Mouse (Mus musculus): Measurements from ENCODE around the gene Med12l.

Gene Med12l

DNA sequence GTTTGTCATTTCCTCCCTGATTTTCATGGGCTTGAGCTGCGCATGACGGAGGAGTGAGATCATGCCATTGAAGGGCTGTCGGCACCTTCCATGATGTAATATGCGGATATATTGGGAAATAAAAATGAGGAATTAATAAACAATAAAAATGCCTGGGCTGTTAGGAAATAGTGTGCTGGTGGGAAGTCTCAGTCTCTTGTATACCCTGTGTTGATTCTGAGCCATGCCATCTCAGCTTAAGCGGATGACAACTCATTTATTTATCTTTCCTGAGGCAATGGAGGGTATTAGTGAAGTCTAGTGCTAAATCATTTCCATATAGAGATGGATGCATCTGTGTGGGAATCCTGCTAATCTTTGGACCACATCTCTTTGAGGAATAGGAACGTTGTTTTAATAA, 242.4 kb downstream of the Med12l start:
- DNase-seq (ENCODE audit: low read depth) = peak; percentile 51

DNA sequence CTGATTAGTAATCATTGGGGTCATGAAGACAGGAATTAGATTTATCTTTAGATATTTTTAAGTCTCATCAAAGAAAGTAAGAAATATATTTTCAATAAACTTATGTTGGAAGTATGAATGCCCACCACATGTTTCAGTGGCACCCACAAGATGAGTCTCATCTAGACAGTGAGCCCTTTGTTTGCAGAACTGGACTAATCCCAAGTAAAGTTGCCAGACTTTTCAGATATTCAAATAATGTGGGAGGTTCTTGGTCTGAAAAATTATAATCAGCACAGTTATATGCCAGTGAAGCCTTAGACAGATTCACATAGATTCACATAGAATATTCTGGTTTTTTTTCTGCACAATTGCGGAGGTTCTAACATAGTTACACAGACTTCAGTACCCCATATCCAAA, 244.8 kb downstream of the Med12l start:
- DNase-seq (ENCODE audit: low read depth) = no peak

DNA sequence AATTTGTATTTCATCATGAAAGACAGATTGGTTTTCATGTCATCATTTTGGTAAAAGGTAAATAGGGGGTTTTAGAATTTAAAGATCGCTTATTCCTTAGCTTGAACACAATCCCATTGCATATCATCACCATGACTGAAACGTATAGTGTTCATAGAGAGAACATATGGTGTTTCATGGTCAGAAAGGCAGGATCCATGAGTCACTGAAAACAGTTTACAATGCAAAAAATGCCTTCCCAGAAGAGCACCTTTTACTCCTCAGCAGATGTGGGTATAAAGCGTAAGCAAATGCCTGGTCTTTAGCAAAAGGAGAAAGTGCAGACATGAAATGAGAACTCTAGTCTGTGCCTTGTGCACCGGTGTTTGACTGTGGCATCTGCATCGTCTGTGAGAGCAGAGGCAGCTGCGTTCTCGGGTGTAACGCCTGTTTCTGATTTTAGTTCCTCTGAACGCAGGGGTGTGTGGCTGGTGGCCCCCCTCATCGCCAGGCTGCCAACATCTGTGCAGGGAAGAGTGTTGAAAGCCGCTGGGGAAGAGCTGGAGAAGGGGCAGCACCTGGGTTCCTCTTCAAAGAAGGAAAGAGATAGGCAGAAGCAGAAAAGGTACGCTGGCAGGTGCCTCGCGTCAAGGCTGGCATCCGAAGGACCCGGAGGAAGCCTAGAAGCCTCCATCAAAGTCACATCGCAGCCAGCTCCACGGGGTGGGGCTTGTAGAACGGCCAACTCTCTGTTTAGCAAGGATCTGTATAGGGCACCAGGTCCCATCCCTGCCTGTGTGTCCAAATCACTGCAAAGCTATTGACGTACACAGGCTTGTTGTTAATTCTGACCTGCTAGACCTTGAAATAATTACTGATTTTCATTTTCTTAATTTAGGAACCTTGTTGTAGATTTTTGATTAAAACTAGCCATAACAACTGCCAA, 252.4 kb downstream of the Med12l start:
- peak; percentile 26 for DNase-seq (ENCODE audit: low read depth)

GRCm38 (mm10) chr3:59260745-59261144, 255.1 kb downstream of the Med12l start:
- no peak for DNase-seq (ENCODE audit: low read depth)

- DNase-seq (ENCODE audit: low read depth) = no peak
Measured at GRCm38 (mm10) chr3:59261709-59262472, 256.3 kb downstream of the Med12l start.

DNA sequence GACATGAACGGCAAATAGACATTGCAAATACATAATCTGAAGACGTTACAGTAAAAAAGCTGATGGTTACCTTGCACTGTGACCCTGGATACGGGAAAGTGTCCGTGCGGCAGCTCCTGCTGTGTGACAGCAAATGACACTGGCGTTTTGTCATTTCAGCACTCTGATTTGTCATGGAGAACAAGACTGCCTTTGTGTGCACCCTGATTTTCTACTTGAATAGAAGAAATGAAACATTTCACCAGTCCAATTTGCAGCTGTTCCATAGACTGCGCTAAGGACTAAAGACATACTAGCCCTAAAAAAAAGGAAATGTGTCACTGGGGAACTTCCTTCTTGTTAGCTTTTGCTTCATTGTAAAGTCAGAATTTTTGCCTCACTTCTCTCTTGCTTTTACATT, 257.1 kb downstream of the Med12l start, which contains the start of gene P2ry12:
P2ry12 (minus strand) TSS at position 168 of the 400 bp plus-strand sequence.
- no peak for DNase-seq (ENCODE audit: low read depth)

DNA sequence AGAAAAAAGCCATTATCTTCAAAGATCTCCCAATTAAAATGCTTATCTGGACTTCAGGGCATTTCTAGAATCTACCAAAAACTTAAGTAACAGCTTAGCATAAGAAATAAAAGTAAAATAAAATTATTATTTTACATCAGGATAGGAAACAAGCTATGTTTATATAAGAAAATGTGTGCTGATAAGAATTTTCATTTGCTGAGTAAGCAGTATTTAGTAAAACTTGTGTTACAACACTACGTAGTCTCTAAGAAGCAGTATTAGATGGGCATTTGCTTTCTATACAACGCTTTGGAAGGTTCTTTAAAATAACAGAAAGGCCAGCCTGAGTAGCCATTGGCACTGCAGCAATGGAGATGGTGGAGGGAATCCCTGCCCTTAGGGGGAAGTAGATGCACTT, 257.8 kb downstream of the Med12l start:
- DNase-seq (ENCODE audit: low read depth) = no peak

DNA sequence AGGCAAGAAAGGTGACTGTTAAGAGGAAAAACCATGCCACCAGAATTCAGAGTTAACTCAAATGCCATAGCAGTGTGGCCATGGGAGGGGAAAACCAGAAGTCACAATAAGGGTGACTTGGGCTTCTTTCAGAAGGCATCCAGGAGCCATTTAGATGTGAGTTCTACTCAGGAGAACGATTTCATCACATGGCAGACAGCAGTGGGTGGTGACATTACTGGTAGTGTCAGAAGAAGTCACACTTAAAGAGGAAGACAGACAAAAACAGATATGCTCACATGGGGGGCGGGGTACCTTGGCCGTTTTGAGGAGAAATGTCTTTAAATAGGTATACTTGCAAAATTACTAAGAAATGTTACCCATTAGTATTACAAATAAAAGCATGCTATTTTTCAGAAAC, 258.4 kb downstream of the Med12l start:
- no peak for DNase-seq (ENCODE audit: low read depth)

DNA sequence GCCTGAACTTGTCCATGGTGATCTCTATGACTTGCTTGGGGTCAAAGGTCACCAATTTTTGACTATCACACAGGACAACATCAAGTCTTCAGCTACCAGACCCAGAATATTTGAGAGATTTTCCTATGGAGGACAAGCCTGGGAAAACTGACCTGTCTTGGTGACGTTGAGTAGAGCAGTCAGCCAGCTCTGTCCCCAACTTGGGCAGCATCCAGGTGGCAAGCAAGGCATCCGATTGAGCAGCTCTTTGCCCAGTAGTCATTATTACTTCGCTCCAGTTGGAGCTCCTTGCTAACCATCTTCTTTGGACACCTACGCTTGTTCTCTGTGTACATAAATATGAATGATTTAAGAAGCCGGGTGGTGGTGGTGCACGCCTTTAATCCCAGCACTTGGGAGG, 265.2 kb downstream of the Med12l start:
- DNase-seq (ENCODE audit: low read depth) = no peak

GRCm38 (mm10) chr3:59277502-59278253, 272.1 kb downstream of the Med12l start:
- no peak for DNase-seq (ENCODE audit: low read depth)

DNA sequence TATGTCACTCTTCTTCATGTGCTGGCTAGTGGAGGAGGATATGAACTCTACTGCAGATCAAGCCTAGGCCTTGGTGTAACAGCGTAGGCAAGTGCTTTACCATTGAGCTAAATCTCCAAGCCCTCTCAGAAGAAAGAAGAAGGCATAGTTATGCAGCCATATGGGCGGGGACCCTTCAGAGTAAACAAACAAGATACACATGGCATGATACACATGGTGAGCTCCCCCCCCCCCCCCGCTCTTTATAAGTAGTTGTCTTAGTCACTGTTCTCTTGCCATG, 272.6 kb downstream of the Med12l start:
- DNase-seq (ENCODE audit: low read depth) = no peak

DNA sequence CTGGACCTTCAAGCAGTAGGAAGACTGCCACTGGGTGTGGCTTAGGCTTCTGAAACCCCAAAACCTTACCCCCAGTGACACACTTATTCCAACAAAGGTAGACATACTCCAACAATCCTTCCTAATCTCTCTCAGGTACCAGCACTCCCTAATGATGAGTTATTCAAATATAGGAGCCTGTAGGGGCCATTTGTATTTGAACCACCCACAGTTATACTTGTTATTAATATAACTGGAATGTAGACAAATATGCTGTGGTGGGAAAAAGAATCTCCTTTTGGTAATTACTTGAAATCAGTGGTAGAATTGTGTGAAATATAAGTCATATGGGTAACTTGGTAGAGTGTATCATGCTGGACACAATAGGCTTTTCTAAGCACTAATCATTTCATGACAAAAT, 273.0 kb downstream of the Med12l start:
- no peak for DNase-seq (ENCODE audit: low read depth)

- DNase-seq (ENCODE audit: low read depth) = peak; percentile 88
Measured at GRCm38 (mm10) chr3:59290551-59290950, 284.9 kb downstream of the Med12l start.

DNA sequence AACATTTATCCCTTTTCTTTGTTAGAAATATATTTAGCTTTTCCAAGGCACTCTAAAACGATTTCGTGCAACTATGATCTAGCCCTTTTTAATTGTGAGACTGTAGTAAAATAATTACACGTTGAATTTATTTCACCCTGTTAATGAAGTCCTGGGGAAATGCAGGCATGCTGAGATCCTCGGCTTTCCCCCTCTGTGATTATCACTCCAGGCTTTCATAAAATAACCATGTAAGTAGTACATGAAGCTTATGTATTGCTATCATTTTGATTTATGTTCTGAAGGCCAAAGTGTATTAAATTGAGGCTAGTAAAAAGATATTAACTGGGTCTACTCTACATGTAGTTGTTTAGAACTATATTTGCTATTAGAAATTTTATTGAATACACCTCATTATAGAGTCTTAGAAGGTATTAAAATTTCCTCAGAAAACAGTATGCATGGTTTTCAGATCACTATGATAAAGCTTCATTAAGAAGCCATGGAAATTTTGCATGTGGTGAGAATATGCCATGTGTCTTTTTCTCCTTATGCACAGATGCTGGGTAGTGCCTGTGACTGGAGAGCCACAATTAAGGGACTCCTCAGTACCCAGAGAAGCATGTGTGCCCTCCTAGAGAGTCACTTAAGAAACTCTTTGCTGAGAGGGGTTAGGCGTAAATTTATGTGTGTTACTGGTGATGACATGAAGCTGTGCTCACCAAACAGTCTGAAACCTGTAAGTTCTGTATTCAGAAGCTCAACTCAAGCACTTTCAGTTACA, 288.0 kb downstream of the Med12l start:
- no peak for DNase-seq (ENCODE audit: low read depth)

DNA sequence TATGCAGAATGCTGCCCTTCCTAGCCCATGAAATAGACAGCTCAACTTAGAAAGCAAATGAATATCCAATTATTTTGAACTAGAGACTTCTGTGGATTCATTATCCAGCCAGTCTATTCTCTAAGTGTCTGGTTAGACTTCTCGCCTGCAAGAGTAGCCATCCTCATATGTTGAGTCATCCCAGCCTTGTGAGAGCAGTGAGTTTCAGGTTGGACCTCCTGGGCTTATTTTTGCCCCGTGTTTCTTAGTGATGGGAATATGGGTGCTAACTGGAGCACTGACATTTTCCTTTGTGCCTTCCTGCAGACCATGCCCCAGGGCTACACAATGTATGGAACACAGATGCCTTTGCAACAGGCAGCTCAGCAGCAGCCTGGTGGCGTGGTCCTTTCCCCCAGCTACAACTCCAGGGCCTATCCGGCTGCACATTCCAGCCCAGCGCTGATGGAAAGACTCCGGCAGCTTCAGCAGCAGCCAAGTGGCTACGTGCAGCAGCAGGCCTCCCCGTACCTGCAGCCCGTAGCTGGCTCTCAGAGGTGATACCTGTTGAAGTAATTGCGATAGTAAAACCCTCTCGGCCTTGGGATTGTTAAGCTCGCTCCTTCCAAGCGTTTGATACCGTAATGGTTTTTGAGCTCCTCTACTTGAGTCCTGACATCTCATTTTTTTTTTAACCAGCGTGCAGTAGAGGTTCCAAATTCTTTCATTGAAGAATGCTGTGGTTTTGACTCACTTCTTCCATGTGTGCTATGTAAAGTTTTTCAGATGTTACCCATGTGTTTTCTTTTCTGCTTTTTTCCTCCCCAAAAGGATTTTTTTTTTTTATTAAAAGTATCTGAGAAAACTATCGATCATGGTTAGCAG, 290.3 kb downstream of the Med12l start:
- DNase-seq (ENCODE audit: low read depth) = peak; percentile 86

DNA sequence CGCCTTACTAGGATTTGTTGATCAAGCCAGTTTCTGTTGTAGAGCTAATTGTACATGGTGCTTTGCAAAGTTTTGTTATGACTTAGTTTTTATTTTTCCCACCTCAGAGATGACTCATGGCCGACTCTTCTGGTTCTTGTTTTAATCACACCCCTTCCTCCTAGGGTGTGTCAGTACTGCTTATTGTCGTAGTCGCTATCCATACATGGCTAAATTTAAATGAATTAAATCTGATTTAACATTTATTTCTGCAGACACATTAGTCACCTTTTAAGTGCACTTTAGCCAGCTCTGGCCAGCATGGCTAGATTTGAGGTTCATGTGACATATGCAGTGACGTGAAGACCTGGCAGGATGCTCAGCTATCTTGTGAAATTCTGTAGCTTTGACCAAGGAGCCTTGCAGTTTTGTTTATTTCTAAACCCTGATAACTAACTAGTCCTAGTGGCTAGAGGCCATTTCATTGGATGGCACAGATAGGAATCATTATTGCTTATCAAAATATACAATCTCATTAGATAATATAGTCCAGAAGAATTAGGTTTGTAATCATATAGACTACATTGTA, 291.0 kb downstream of the Med12l start:
- DNase-seq (ENCODE audit: low read depth) = peak; percentile 96

DNA sequence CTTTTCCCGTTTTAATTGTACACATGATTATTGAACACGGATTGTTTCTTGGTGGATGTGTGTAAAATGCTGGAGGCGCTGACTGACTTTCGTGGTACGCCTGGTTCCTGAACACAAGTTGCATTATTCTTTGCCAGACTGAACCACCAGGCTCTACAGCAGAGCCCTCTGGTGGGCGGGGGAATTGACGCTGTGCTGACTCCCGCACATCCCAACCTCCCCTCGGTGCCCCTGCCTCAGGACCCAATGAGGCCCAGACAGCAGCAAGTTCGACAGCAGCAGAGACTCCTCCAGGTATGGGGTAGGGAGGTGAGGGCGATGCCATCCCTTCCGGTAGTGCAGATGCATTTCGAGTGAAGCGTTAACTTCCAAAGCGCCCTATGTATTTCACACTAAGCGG, 292.0 kb downstream of the Med12l start:
- no peak for DNase-seq (ENCODE audit: low read depth)

DNA sequence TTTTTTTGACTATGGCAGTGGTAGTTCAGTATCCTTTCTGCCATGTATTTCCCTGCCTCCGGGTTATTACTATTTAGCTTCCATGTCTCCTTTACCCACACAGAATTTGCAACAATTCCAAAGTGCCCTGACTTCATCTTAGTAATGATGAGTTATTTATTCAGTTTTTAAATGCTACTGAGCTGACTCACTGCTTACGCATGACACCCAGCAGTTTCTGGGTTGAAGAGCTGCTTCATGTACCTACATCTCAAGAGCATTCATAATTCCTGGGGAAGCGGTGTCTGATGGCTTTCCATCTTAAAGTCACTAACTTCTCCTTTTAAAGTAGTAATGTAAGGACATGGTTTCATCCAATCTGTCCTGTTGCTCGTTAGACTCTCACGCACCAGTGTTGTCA, 299.3 kb downstream of the Med12l start:
- DNase-seq (ENCODE audit: low read depth) = no peak

- no peak for DNase-seq (ENCODE audit: low read depth)
Measured at GRCm38 (mm10) chr3:59305518-59305917, 299.9 kb downstream of the Med12l start.

GRCm38 (mm10) chr3:59312610-59313009, 307.0 kb downstream of the Med12l start:
- peak; percentile 73 for DNase-seq (ENCODE audit: low read depth)

DNA sequence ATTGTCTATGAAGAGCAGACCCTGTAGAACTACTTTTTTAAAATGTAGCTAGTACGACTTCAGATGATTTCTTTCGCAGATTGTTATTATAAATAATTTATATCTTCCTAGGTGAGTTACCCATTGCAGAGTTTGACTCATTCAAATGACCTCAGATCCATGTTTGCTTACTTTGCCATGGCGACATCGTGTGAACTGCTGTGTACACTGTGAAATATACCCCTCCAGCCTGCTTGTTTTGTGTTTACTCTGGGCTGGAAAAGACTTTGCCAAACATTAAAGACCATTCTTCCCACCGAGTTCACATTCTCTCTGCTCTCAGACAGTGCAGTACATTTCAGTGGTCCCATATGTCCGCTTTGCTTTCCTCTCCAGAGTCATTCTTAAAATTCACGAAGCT, 310.5 kb downstream of the Med12l start:
- no peak for DNase-seq (ENCODE audit: low read depth)
